Mouse (Mus musculus): ENCODE measurements at regions not wholly inside any gene's neighbourhood (a gene's known extent, or its start where the extent isn't known, plus 50 kb on each side); places are given as distances from the start of the nearest gene placed in this dataset.

- TF ChIP-seq CTCF (IDR thresholded peaks at IDR 0.05; ENCODE audit: low read depth, low read length) (no peak), POLR2A (IDR thresholded peaks at IDR 0.05; ENCODE audit: extremely low read depth, insufficient read depth, low read length) (no peak)
Measured at GRCm38 (mm10) chr8:60195641-60196040, 307.4 kb downstream of the Gm10283 start.
